Mouse (Mus musculus) ES-CJ7 (cell line): Measurements from ENCODE around the gene Unc93a2.
"Not testable (repeated sequence)": the region's sequence is repeated elsewhere in the genome, so short reads cannot be mapped to it uniquely, and the experiment has no call there.

Experiments used
- DNase-seq: peaks from one replicate; pipeline ENCODE4 v3.0.0; 2011; ENCODE audit warnings: low read depth, low spot score

Unc93a2 gene

GRCm38 (mm10) chr17:7371879-7372278 is 13.4 kb downstream of the Unc93a2 start, which contains the start of gene Gm49630:
Gene Gm49630 (minus strand): TSS chr17:7371979.
- not testable (repeated sequence) for DNase-seq

GRCm38 (mm10) chr17:7369401-7369800 is 15.9 kb downstream of the Unc93a2 start:
- not testable (repeated sequence) for DNase-seq

- not testable (repeated sequence) for DNase-seq
Measured at GRCm38 (mm10) chr17:7366676-7367374, 18.4 kb downstream of the Unc93a2 start.

GRCm38 (mm10) chr17:7366265-7366664 is 19.0 kb downstream of the Unc93a2 start:
- DNase-seq, result not testable (repeated sequence)

- not testable (repeated sequence) for DNase-seq
Measured at GRCm38 (mm10) chr17:7365615-7366014, 19.6 kb downstream of the Unc93a2 start.

- not testable (repeated sequence) for DNase-seq
Measured at GRCm38 (mm10) chr17:7360749-7361465, 24.4 kb downstream of the Unc93a2 start.

GRCm38 (mm10) chr17:7359806-7360205 is 25.5 kb downstream of the Unc93a2 start:
- DNase-seq, result not testable (repeated sequence)

GRCm38 (mm10) chr17:7352596-7352995 is 32.7 kb downstream of the Unc93a2 start, which contains the start of gene Ttll2:
Gene Ttll2 (minus strand): TSS chr17:7352696.
- not testable (repeated sequence) for DNase-seq

GRCm38 (mm10) chr17:7348765-7349164 is 36.5 kb downstream of the Unc93a2 start:
- DNase-seq, result not testable (repeated sequence)

GRCm38 (mm10) chr17:7337381-7337780 is 47.9 kb downstream of the Unc93a2 start:
- DNase-seq, result not testable (repeated sequence)

- not testable (repeated sequence) for DNase-seq
Measured at GRCm38 (mm10) chr17:7332745-7333144, 52.5 kb downstream of the Unc93a2 start.

- not testable (repeated sequence) for DNase-seq
Measured at GRCm38 (mm10) chr17:7326415-7326814, 58.8 kb downstream of the Unc93a2 start.

GRCm38 (mm10) chr17:7324346-7324745 is 60.9 kb downstream of the Unc93a2 start, which contains the start of gene Tcp10a:
Gene Tcp10a (plus strand): TSS chr17:7324646.
- DNase-seq, result not testable (repeated sequence)

GRCm38 (mm10) chr17:7319789-7320188 is 65.5 kb downstream of the Unc93a2 start:
- DNase-seq, result not testable (repeated sequence)

- not testable (repeated sequence) for DNase-seq
Measured at GRCm38 (mm10) chr17:7315693-7316382, 69.4 kb downstream of the Unc93a2 start.
